Mouse (Mus musculus) cerebellum, adult 2 months (tissue): ENCODE results near the gene Entpd3.

Source experiments
- CTCF ChIP-seq: fragments of 200-500 bp; IDR thresholded peaks from 2 replicates; pipeline ENCODE4 v1.5.1; 2011; ENCODE audit warnings: low read depth, mild to moderate bottlenecking, control low read depth, low read length, moderate library complexity, borderline replicate concordance; ENCODE audit not compliant: insufficient read depth
- POLR2A ChIP-seq: fragments of 200-500 bp; IDR thresholded peaks from 2 replicates; pipeline ENCODE4 v1.6.1; 2011; ENCODE audit warnings: low read length, control low read depth, borderline replicate concordance; ENCODE audit not compliant: insufficient read depth

- TF ChIP-seq POLR2A = no peak
- TF ChIP-seq CTCF = no peak
Measured at GRCm38 (mm10) chr9:120521161-120521560, 18.5 kb upstream of the Entpd3 start.
